Mouse (Mus musculus) c-Kit-positive CD71-positive TER-119-negative erythroid progenitor cells, embryonic 14.5 days (primary cell): Measurements from ENCODE around the gene Lpp.

Experiments used
- DNase-seq: peaks from one replicate; pipeline ENCODE4 v3.0.0-alpha.2; 2013; ENCODE audit warnings: low read depth

Lpp gene

DNA sequence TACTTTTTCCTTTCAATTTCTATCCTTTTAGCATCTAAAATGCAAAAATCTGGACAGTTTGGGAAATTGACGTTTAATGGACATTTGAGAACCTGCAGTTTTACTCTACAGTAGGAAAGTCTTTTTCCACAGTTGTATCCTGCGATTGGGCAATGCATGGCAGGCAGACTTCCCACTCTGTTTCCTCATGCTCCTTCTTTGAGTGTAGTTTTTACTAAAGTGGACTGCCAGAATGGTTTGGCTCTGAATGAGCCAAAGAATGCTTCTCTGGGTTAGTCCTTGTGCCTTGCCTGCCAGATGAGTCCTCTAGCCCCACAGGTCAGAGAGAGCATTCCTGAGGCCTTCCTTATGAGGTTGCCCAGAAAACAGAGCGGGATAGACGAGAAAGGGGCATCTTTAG is 166.5 kb downstream of the Lpp start:
- no peak for DNase-seq

DNA sequence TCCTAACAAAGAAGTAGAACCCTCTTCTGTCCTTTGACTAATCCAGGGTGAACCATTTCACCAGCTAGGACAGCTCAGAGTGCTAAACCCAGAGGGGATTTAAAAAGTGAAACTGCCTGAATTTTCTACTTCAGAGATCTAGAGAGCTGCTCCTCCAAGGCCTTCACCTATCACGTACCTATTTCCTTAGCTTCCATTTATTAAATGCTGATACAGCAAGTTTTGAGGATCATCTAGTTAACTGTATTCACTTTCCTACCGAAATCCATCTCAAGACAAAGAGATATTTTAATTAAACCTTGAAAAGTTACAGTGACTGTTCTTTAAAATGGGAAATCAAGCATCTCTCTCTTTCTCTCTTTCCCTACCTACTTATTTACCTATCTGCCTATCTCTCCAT is 167.7 kb downstream of the Lpp start:
- DNase-seq = no peak

DNA sequence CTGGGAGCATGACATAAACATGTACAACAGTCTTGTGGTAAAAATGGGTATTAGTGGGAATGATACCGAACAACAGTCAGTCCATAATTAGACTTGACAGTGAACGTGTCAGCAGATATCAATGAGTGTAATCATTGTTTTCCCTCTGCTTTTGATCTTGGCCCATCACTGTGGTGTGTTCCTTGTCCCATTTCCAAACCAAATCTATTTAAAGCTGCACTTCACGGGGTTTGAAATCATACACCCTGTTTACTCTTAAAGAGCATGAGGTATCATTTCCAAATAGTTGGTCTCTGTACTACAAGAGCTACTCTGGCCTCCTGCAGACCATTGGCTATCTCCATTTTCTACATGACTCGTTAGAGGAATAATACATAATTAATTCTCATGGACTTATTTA is 168.3 kb downstream of the Lpp start:
- DNase-seq = no peak

DNA sequence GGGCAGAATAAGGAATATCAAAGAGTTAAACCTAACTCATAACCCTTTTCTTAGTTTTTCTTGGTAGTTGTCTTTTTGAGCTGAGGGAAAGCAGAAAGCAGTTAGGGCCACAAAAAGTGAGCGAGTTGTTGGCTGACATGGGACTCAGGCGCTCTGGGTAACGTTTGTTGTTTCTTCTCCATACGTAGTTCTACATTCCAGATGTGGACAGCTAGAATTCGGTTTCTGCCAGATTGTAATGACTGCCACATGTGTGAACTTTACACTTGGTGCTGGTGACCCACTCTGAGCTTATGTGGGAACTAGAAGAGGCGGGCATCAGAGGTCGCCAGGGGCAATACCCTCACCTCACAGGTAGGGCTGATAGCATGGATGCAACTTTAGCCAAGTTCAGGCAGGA is 172.0 kb downstream of the Lpp start:
- DNase-seq = no peak

DNA sequence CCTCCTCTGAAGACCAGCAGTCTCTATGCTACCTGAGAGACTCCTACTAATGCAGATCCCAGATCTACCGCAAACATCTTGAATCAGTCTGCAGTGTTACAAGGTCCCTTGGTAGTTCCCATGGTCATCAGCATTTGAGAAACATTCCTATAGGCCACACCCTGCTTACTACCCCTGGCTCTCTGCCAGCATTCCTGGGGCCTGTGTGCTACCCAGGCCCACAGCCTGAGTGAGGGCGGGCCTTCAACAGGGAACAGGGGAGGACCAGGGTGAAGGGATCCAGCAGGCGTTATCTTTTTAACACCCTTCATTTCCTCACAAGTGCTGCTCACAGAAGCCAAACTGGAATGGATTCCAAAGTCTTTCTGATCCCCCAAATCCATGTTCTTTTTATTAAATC is 173.0 kb downstream of the Lpp start:
- DNase-seq = no peak

DNA sequence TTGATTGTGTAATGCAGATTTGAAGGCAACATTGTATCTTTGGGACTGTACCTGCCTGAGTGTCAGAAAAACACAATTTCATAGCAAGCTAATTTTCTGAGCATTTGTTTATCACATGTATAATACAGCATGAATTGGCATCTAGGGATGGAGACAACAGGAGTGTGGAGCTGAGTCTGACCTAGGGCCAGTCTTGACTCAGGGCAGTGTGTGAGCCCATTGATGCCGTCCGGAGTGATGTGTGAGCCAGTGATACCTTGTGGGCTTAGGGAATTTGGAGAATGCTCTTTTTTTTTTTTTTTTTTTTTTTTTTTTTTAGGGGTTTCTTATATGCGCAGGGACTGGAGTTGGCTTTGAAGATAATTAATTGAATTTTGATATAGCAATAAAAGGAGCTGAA is 174.3 kb downstream of the Lpp start:
- DNase-seq = no peak

DNA sequence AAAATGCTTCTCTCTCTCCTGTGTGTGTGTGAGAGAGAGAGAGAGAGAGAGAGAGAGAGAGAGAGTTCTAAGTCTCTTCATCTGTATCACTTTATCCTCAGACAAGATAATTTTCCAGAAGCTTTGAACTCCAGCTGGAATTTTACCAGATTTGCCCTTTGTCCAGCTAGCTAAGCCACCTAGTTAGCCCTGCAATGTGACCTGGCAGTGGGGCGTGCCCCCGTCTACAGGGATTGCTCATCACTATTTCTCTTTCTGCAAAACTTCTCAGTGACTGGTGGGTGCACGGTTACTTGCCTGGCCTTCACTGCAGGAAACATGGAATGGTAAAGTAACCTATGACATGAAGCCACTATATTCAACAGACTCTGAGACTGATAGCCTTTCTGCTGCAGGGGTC is 174.8 kb downstream of the Lpp start:
- no peak for DNase-seq

DNA sequence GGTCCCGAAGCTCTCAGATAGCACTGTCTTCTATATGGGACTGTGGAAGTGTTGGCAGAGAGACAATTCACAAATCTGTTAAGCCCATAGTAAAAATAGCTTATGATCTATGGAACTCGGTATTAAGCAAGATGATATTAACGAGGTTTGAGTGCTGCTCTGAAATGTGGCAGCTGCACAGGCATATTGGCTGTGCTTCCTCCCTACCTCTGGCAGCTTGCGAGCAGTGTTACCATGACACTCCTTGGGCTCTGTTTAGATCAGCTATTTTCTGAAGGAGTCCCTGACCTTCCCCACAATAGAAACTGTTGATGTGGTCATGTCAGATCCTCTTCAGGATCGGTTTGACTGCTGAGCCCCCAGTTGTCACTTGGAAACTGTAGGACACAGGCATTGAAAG is 176.4 kb downstream of the Lpp start:
- DNase-seq = no peak

DNA sequence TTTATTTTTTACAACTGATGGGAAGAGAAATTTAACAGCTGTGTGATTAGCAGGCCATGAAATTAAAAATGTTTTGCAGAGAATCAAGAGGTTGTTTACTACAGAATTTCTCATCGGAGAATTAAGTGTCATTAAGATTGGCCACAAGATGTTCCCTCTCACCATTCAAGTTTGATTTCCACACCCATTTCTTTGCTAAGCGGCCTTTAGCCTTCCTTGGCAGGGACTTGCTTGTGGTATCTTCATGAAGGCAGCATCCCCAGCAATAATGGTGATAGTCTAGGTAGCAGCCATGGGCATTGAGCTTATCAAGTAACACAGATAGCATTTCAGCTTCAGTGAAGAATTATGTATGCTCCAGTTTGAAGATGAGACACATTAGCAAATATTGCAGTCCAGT is 183.7 kb downstream of the Lpp start:
- DNase-seq = no peak

DNA sequence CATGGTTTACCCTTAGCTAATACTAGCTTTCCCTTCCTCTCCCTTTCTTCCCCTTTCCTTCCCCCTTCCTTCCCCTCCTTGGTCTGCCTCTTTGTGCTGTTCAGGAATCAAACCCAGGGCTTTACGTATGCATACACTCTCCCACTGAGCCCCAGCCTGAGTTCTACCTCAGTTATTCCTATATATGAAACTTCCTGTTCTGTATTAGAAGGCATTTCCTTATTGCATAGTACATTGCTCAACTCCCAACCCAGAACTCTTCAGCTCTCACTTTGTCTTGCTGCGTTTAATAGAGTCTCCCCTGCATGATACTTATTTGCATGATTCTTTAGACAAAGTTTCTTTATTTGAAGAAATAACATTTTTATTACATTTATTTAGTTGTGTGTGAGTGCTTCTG is 184.5 kb downstream of the Lpp start:
- no peak for DNase-seq

DNA sequence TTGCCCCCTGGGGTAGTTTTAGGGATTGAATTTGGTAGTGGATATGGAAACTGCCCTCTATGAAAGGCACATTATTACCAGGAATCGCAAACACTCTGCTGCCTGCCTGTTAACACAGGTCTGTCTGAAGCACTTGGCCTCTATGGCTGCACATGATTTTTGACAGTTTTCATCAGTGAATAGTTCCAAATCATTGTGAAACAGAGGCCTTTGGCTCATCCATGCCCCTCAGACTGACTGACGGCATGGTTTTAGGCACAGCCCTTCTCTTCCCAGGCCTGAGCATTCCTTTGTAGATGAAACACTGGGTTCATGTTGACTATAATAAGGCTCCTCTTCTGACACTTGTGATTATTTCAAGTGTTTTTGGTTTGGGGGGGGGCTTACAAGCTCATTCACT is 189.5 kb downstream of the Lpp start:
- DNase-seq = no peak

DNA sequence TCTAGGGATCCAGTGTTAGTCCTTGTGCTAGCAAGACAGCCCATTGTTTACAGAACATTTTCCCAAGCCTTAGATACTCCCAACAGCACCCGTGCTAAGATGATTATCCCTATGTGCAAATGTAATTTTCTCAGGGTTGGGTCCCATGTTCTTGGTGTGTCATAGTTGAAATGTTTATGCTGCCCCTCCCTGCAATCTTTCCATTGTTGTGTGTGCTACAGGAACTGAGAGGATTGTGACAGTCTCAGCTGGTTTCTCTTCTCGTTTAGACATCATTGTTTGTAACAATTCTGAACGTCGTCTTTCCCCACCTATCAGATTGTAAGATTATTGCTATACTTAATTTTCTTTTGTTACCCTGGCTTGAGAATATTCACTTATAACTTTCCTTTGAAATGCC is 200.2 kb downstream of the Lpp start:
- no peak for DNase-seq

DNA sequence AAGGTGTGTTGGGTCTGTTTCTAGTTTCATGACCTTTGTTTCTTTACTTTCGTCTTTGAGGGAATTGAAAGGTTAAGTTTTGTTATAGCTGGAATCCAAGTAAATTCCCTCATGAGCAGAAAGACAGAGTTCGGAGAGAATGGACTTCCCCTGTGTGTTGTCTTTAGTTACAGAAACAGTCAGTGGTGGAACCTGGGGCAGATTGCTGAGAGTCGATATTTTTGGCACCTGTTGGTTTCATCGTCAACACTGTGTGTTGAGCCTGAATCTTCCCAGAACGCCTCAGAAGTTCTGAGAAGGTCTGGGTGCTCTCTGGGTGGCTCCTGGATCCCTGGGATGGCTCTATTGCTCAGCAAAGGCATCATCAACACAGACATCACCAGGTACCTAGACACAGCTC is 201.2 kb downstream of the Lpp start:
- DNase-seq = no peak

DNA sequence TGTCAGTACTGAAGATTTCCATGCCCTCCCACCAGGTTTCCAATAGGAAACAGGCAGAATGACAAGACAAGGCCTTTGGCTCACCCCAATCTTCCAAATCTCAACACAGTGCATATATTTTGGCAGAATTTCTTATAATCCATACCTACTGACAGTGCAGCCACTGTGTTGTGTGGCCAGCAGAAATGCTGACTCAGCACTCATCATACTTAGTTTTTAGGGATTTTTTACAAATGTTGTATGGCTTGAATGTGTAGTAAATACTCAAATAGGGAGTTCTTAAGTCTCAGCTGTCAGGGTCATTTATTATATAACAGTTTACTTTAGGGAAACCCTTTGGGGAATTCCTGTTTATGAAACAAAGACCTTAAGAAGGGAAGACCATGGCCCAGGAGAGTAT is 202.2 kb downstream of the Lpp start:
- no peak for DNase-seq

DNA sequence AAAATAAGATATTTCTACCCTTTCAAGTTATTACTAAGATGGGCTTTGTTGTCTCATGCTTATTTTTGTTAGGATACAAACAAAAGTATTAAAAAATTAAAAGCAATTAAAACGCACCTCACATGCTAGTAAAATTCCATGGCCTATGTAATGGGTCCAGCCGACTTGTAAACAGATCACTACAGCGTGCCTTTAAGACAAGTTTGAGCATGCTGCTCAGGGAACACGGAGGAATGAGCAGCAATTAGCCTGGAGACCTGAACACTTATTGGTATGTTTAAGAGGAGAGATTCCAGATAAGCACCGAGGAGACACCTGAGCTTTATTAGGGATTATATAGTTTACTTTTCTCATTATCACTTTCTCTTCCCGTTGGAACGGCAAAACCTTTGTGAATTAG is 205.3 kb downstream of the Lpp start:
- DNase-seq = no peak

DNA sequence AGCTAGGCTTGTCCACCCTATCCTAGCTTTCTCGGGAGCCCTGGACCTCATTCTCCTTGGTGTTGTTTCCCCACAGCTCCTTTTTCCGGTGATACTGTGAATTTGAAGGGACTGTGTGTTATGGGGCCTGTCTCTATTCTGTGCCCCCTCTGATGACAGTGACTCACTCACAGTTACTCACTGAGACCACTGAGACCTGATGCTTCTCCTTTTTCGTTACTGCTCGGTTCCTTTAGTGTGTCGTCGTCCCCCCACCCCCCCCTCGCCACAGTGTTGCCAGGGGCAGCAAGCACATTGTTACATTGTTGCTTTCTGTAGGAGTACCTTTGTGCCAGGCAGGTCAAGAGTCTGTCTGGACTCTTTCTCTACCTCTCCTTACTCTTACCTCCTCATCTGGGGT is 206.5 kb downstream of the Lpp start:
- DNase-seq = no peak

DNA sequence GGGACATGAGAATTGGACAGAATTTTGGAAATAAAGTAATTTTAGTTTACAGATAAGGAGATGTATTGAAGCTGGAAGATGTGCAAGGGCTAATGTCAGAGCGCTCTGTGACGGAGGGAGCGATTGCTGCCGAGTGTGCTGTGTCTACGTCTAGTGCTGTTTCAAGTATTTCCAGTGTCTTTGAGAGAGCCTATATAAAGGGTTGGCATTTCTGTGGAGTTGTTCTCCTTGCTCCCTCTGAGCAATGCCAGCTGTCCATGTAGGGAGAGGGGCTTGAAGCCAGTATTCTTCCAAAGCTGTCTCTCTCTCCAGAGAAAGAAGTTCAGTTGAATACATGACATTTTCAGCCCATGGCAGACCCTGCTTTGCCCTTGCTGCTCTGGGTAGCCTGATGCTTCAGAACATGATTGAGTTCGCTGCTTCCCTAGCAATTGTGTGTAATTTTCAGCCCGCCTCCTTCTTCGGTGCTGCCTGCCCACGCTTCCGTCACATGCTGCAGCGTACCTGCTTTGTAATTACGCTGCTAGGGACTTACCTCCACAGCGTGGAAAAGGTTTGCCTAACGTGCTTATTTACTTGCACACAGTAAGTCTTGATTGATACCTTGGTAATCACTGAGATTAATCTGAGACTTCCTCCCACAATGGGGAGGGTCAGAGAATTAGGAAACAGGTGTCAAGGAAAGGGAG is 207.1 kb downstream of the Lpp start:
- DNase-seq = no peak

DNA sequence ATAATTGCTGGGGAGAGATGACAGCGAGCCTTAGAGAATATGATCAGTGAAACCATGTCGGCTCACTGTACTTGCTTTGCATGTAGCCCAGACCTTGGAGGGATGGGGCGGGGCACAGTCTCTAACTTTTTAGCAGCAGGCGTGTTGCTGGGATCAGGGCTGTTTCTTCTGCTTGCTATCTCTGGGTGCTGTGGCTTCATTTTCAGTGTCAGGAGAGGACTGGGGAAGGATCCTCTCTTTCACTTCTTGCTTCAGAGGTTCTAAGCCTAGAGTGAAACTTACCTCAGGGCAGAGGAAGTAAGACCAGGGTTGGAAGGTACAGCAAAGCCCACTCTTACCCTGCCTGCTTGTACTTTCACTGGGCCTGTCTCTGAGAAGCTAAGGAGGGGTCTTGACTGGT is 210.0 kb downstream of the Lpp start:
- DNase-seq = no peak

DNA sequence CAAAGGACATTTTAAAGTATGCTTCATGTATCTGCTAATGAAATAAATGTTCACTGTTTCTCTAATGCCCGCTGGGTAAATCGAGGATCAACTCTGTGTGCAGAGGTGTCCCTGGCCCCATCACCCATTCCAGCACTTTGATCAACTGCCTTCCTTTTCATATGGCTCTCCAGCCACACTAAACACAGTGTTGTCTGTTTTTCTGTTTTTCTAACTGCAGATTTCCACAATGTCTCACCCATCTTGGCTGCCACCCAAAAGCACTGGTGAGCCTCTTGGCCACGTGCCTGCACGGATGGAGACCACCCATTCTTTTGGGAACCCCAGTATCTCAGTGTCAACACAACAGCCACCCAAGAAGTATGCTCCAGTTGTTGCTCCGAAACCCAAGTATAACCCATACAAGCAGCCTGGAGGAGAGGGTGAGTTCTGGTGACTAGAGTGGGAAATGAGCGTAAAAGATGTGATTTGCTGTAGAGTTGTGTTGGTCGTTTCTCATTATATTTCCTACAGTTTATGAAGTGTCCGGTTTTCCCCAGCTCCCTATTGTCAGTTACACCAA is 214.7 kb downstream of the Lpp start:
- no peak for DNase-seq

DNA sequence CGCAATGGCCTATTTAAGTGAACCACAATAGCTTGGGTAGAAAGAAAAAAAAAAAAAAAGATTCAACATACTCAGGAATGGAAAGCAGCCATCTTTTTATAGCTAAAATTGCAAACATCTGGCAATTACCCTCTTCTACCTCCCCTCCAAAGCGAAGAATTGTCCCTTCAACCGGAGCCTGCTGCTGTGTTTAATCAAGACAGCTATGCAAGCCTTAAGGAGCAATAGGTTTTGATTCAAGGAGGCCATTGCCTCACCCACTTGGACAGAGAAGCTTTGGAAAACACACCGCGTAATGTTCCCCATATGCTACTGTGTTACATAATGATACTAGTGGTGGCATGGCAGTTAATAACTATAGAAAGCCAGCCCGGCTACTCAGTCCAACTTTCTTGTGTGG is 226.2 kb downstream of the Lpp start:
- DNase-seq = no peak

DNA sequence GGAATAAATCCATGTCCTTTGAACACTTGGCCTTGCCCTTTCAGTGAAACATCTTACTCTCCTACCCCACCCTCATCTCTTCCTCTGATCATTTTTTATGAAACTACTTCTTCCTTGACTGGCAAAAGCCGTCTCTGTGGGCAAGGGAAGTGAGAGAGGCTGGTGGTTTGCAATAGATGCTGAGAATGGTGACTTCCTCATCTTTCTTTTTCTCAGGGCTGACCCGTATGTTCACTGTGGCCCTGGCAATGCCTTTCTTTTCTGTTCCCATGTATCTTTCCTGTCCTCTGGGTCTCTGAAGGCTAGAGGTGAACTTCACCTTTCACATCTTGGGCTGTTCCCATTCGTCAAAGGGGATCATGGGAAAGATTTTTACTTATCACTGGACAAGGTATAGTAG is 226.7 kb downstream of the Lpp start:
- no peak for DNase-seq

DNA sequence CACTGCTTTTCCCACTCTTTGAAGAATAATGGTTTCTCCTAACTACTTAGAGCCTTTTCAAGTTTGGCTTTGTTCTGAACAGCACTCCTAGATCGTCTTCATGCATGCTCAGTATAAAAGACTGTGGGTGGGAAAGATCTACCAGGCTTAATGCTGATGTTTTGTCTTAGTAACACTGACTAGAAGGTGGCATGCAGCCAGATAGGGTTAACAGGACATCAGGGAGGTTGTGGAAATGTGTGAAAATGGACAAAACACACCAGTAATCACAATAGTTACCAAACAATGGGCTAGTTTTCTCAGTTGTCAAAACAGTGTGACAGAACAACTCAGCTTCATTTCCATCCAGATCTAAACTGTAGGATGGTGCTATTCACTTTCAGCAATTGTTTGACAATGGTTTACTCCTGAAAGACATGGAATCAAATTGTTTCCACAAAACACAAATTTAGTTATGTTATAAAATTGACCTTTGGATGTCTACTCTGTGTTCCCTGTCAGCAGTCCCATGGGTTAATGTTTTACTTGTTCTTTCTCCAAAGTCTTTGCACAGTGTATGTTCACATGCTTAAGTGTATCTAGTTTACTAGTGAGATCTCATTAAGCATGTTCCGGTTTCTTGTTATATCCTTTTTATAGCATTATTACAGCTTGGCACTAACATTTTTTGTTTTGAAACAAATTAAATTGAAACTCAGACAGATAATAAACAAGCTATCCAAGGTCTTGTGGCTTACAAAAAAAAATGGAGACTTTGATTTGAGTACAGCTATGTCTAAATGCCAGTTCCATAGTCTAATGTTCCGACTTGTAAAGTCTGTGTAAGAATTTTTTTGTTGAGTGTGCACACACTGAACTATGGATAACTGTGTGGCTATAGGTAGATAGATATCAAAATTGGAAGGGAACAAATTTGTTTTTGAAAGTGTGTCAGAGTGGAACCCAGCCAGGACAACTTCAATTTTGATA is 229.2 kb downstream of the Lpp start:
- DNase-seq = no peak

DNA sequence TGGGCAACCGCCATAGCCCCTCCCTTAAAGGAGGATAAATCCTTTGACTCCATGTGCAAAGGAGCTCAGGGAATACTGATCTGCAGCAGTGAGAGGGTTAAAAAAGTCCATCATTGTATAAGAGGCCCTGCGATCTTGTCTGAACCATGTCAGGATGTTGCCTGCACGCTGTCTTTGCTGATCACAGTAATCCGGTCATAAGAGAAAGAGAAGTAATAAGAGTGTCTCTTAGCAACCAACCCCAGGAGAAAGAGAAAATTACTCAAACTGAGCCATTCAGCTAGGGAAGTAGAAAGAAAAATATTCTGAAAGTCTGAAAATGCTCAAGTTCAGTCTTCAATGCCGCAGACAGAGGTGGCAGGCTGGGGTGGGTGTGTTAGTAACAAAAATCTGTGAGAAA is 231.0 kb downstream of the Lpp start:
- DNase-seq = no peak
